Mouse (Mus musculus): Measurements from ENCODE around the gene Zfp787. TPM values are rescaled to one million over a fixed set of nuclear protein-coding genes. Genes with fewer than 3 reads are reported as not detected.
A peak's percentile ranks its signal among the peaks of the same experiment; 100 is the strongest.

The Zfp787 gene
- polyA plus RNA-seq, 2 experiments: 14.4 to 45.9 TPM

GRCm38 (mm10) chr7:6151266-6151665 is 4.5 kb downstream of the Zfp787 start:
- DNase-seq (ENCODE audit: low spot score): no peak
- no peak overlapping the region for H3K27ac ChIP-seq (replicated peaks; ENCODE audit: low read depth, low read length)
- WGBS: 76% methylated on average over 1 of the region's 1 CpGs
- no peak overlapping the region for H3K9ac ChIP-seq (ENCODE audit: low read depth, low read length, severe bottlenecking)
- ATAC-seq (ENCODE audit: low FRiP score, low read depth): no peak
- TF ChIP-seq POLR2A (IDR thresholded peaks at IDR 0.05; ENCODE audit: borderline replicate concordance, extremely low read depth, insufficient read depth, insufficient read length): no peak
- H3K9me3 ChIP-seq (ENCODE audit: control insufficient read depth, low read length): no peaks in the 10 kb centered on the region
- no peaks in the 10 kb centered on the region for H3K27me3 ChIP-seq (ENCODE audit: control insufficient read depth, insufficient read depth, low read length)
- peaks cover 9% of the 10 kb centered on the region for H3K4me1 ChIP-seq (ENCODE audit: control insufficient read depth, insufficient read depth, low read length)
- no peaks in the 10 kb centered on the region for H3K36me3 ChIP-seq (ENCODE audit: control insufficient read depth, insufficient read depth, low read length)
- H3K4me3 ChIP-seq (replicated peaks; ENCODE audit: low read length): no peak overlapping the region
- H3K4me2 ChIP-seq (replicated peaks; ENCODE audit: low read depth, low read length, severe bottlenecking): no peak overlapping the region

DNA sequence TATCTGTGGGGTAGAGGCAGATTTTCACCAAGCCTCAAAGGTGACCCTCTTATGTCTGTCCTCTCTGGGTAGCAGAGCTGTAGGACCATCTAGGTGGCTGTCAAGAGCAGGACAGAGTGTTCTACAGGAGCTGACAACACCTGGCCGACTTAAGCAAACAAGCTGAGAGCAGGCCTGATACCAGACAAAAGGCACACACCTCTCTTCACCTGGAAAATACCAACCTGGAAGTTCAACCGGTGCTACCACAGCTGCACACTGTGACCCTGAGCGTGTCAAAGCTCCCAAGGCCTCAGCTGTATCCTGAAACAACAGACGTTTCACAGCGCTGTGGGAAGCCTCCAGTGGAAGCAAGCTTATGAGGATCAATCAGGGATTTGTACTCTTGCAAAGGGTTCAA is 8.1 kb downstream of the Zfp787 start:
- WGBS: 90% methylated on average over 5 of the region's 5 CpGs
- H3K4me3 ChIP-seq (replicated peaks; ENCODE audit: low read length): no peak overlapping the region
- H3K4me2 ChIP-seq (replicated peaks; ENCODE audit: low read depth, low read length, severe bottlenecking): no peak overlapping the region
- DNase-seq (ENCODE audit: low spot score): no peak
- H3K9me3 ChIP-seq (ENCODE audit: control insufficient read depth, low read length): no peaks in the 10 kb centered on the region
- no peaks in the 10 kb centered on the region for H3K27me3 ChIP-seq (ENCODE audit: control insufficient read depth, insufficient read depth, low read length)
- H3K4me1 ChIP-seq (ENCODE audit: control insufficient read depth, insufficient read depth, low read length): peaks cover 3% of the 10 kb centered on the region; the same call in 1 of the 2 replicates
- H3K27ac ChIP-seq (replicated peaks; ENCODE audit: low read depth, low read length): no peak overlapping the region
- no peak overlapping the region for H3K9ac ChIP-seq (ENCODE audit: low read depth, low read length, severe bottlenecking)
- no peak for TF ChIP-seq POLR2A (IDR thresholded peaks at IDR 0.05; ENCODE audit: borderline replicate concordance, extremely low read depth, insufficient read depth, insufficient read length)
- no peak for ATAC-seq (ENCODE audit: low FRiP score, low read depth)
- 0 out of 2 replicates have a peak, but pooled peaks cover 3% of the 10 kb centered on the region for H3K36me3 ChIP-seq (ENCODE audit: control insufficient read depth, insufficient read depth, low read length)

DNA sequence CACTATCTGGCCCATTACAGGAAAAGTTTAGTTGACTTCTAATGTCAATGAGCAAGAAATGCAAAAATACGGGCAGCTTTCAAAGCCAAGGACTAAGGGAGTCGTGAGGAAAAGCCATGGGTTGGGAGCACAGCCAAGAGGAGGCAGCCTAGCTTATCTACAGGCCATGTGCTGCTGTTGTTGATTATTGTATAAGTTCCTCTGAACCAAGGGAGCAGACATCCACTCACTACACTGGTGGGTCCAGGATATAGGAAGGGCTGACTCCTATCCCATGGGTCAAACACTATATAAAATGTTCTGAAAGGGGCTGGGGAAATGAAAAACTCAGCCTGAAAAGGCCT is 8.8 kb downstream of the Zfp787 start:
- no peak overlapping the region for H3K4me3 ChIP-seq (replicated peaks; ENCODE audit: low read length)
- ATAC-seq (ENCODE audit: low FRiP score, low read depth) (no peak), DNase-seq (ENCODE audit: low spot score) (no peak)
- TF ChIP-seq POLR2A (IDR thresholded peaks at IDR 0.05; ENCODE audit: borderline replicate concordance, extremely low read depth, insufficient read depth, insufficient read length): no peak
- H3K36me3 ChIP-seq (ENCODE audit: control insufficient read depth, insufficient read depth, low read length): 0 out of 2 replicates have a peak, but pooled peaks cover 5% of the 10 kb centered on the region
- H3K4me1 ChIP-seq (ENCODE audit: control insufficient read depth, insufficient read depth, low read length): peaks cover 3% of the 10 kb centered on the region; the same call in 1 of the 2 replicates
- no peaks in the 10 kb centered on the region for H3K27me3 ChIP-seq (ENCODE audit: control insufficient read depth, insufficient read depth, low read length)
- no peak overlapping the region for H3K9ac ChIP-seq (ENCODE audit: low read depth, low read length, severe bottlenecking)
- no peaks in the 10 kb centered on the region for H3K9me3 ChIP-seq (ENCODE audit: control insufficient read depth, low read length)
- WGBS: 71% methylated on average over 2 of the region's 2 CpGs
- no peak overlapping the region for H3K27ac ChIP-seq (replicated peaks; ENCODE audit: low read depth, low read length)
- H3K4me2 ChIP-seq (replicated peaks; ENCODE audit: low read depth, low read length, severe bottlenecking): no peak overlapping the region

GRCm38 (mm10) chr7:6146194-6146981 is 9.4 kb downstream of the Zfp787 start:
- 78% methylated on average over 7 of the region's 7 CpGs for WGBS
- peaks cover 3% of the 10 kb centered on the region; the same call in 1 of the 2 replicates for H3K4me1 ChIP-seq (ENCODE audit: control insufficient read depth, insufficient read depth, low read length)
- ATAC-seq (ENCODE audit: low FRiP score, low read depth) (no peak), DNase-seq (ENCODE audit: low spot score) (no peak)
- no peak overlapping the region for H3K4me2 ChIP-seq (replicated peaks; ENCODE audit: low read depth, low read length, severe bottlenecking)
- H3K27ac ChIP-seq (replicated peaks; ENCODE audit: low read depth, low read length): 0 out of 2 replicates have a peak overlapping the region, but pooled peaks have one; percentile 14
- no peak overlapping the region for H3K4me3 ChIP-seq (replicated peaks; ENCODE audit: low read length)
- 0 out of 2 replicates have a peak, but pooled peaks cover 7% of the 10 kb centered on the region for H3K36me3 ChIP-seq (ENCODE audit: control insufficient read depth, insufficient read depth, low read length)
- no peaks in the 10 kb centered on the region for H3K27me3 ChIP-seq (ENCODE audit: control insufficient read depth, insufficient read depth, low read length)
- H3K9ac ChIP-seq (ENCODE audit: low read depth, low read length, severe bottlenecking): no peak overlapping the region
- TF ChIP-seq POLR2A (IDR thresholded peaks at IDR 0.05; ENCODE audit: borderline replicate concordance, extremely low read depth, insufficient read depth, insufficient read length): no peak
- no peaks in the 10 kb centered on the region for H3K9me3 ChIP-seq (ENCODE audit: control insufficient read depth, low read length)

DNA sequence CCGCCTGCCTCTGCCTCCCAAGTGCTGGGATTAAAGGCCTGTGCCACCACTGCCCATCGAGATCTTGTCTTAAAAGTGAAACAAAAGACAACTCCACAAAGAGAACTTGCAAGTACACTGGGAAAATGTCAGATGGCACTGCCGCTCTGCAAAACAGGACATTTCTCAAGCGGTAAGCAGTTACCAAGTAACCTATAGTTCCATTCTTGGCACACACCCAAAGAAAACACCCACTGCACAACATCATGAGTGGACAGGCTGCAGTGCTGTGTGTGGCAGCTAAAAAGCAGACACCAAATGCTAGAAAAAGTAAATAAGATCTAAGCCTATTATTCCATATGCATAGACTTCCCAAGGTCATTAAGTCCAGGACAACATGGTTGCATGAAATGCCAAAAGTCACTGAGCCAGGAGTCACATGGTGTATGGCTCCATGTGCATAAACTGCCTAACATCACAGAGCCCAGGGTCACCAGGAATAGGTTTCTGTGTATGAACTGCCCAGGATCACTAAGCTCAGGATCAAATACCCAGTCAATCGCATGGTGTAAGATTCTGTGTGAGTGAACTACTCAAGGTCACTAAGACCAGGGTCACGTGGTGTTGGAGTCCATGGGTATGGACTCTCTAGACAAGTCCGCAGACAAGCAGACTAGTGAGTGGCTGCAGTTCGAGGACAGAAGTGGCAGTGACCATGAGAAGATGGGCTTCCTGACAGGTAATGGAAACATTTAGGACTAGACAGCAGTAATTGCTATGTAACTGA is 10.2 kb downstream of the Zfp787 start:
- Histone ChIP-seq H3K4me2 (replicated peaks; ENCODE audit: low read depth, low read length, severe bottlenecking) (no peak overlapping the region), H3K27ac (replicated peaks; ENCODE audit: low read depth, low read length) (no peak overlapping the region), H3K9me3 (ENCODE audit: control insufficient read depth, low read length) (no peaks in the 10 kb centered on the region), H3K4me3 (replicated peaks; ENCODE audit: low read length) (no peak overlapping the region), H3K27me3 (ENCODE audit: control insufficient read depth, insufficient read depth, low read length) (no peaks in the 10 kb centered on the region), H3K4me1 (ENCODE audit: control insufficient read depth, insufficient read depth, low read length) (peaks cover 3% of the 10 kb centered on the region; the same call in 1 of the 2 replicates), H3K36me3 (ENCODE audit: control insufficient read depth, insufficient read depth, low read length) (peaks cover 9% of the 10 kb centered on the region; the same call in 1 of the 2 replicates), H3K9ac (ENCODE audit: low read depth, low read length, severe bottlenecking) (no peak overlapping the region)
- no peak for ATAC-seq (ENCODE audit: low FRiP score, low read depth)
- DNase-seq (ENCODE audit: low spot score): peak; percentile 51
- 90% methylated on average over 8 of the region's 8 CpGs for WGBS
- TF ChIP-seq POLR2A (IDR thresholded peaks at IDR 0.05; ENCODE audit: borderline replicate concordance, extremely low read depth, insufficient read depth, insufficient read length): no peak
